Mouse (Mus musculus) lung, embryonic 15.5 days (tissue): ENCODE data around the gene Sugp2. TPM values are rescaled to one million over a fixed set of nuclear protein-coding genes. Genes with fewer than 3 reads are reported as not detected.
A peak's percentile ranks its signal among the peaks of the same experiment; 100 is the strongest.

Experiments used
- ATAC-seq: fragments of 200-750 bp; cut with Nextera tagmentation; 2 replicates; pipeline ENCODE4 v1.8.0; 2017; ENCODE audit warnings: moderate number of reproducible peaks, borderline replicate concordance; ENCODE audit not compliant: low FRiP score, low TSS enrichment; ENCODE audit errors: extremely low read depth
- H3K27ac ChIP-seq: fragments of 300-500 bp; sonication (generic); 2 replicates; pipeline ENCODE4 v1.5.1; 2015; ENCODE audit warnings: moderate library complexity, mild to moderate bottlenecking, inconsistent platforms
- H3K27me3 ChIP-seq: fragments of 300-500 bp; sonication (generic); 2 replicates; pipeline ENCODE4 v1.6.1; 2015; ENCODE audit warnings: inconsistent platforms
- H3K36me3 ChIP-seq: fragments of 300-500 bp; sonication (generic); 2 replicates; pipeline ENCODE4 v1.6.1; 2015; ENCODE audit warnings: inconsistent platforms
- H3K4me1 ChIP-seq: fragments of 300-500 bp; sonication (generic); 2 replicates; pipeline ENCODE4 v1.6.1; 2015; ENCODE audit warnings: inconsistent platforms
- H3K4me2 ChIP-seq: fragments of 300-500 bp; sonication (generic); 2 replicates; pipeline ENCODE4 v1.6.1; 2015; ENCODE audit warnings: inconsistent platforms, mild to moderate bottlenecking, moderate library complexity
- H3K4me3 ChIP-seq: fragments of 300-500 bp; sonication (generic); 2 replicates; pipeline ENCODE4 v1.5.1; 2015; ENCODE audit warnings: mild to moderate bottlenecking, inconsistent platforms
- H3K9ac ChIP-seq: fragments of 300-500 bp; sonication (generic); 2 replicates; pipeline ENCODE4 v1.6.1; 2015; ENCODE audit warnings: inconsistent platforms
- H3K9me3 ChIP-seq: fragments of 300-500 bp; sonication (generic); 2 replicates; pipeline ENCODE4 v1.6.1; 2016; ENCODE audit warnings: inconsistent platforms
- WGBS: fragments of 180-500 bp; shearing (Covaris S2); methylation state at CpG from one replicate; pipeline ENCODE4 v1.1.7; 2015; 5-methylcytosine and 5-hydroxymethylcytosine counted together
- polyA plus RNA-seq: library from polyadenylated mRNA; unstranded; fragments of >200 nt; fragmentation: Nextera tagmentation; extraction: Ambion mirVana; gene quantifications from 2 replicates; pipeline ENCODE4 v1.2.1, GENCODE M21; 2015

Gene Sugp2
- polyA plus RNA-seq, 1 experiment from 2014 or later, result 26.7 TPM

GRCm38 (mm10) chr8:70223341-70223740 lies 10.7 kb upstream of the Sugp2 start:
- Histone ChIP-seq H3K9me3 (no peaks in the 10 kb centered on the region), H3K27ac (no peak overlapping the region), H3K9ac (no peak overlapping the region), H3K4me2 (no peak overlapping the region), H3K4me3 (no peak overlapping the region), H3K36me3 (peaks cover 13% of the 10 kb centered on the region; the same call in 1 of the 2 replicates), H3K4me1 (no peaks in the 10 kb centered on the region), H3K27me3 (no peaks in the 10 kb centered on the region)
- 40% methylated on average over 6 of the region's 6 CpGs for WGBS
- 0 out of 2 replicates have a peak, but pooled peaks have one; percentile 21 for ATAC-seq

GRCm38 (mm10) chr8:70227997-70228396 lies 6.0 kb upstream of the Sugp2 start:
- H3K4me1 ChIP-seq, result no peaks in the 10 kb centered on the region; the same call in 1 of the 2 replicates
- no peaks in the 10 kb centered on the region for H3K9me3 ChIP-seq
- H3K27me3 ChIP-seq, result no peaks in the 10 kb centered on the region
- ATAC-seq, result no peak
- WGBS, result 73% methylated on average over 4 of the region's 4 CpGs
- H3K36me3 ChIP-seq, result peaks cover 23% of the 10 kb centered on the region; the same call in 1 of the 2 replicates
- H3K9ac ChIP-seq, result no peak overlapping the region
- H3K27ac ChIP-seq, result no peak overlapping the region
- H3K4me3 ChIP-seq, result no peak overlapping the region
- H3K4me2 ChIP-seq, result no peak overlapping the region

GRCm38 (mm10) chr8:70230837-70231236 lies 3.2 kb upstream of the Sugp2 start:
- no peak overlapping the region for H3K9ac ChIP-seq
- H3K27me3 ChIP-seq, result no peaks in the 10 kb centered on the region
- ATAC-seq, result no peak
- H3K9me3 ChIP-seq, result no peaks in the 10 kb centered on the region
- no peak overlapping the region for H3K4me2 ChIP-seq
- H3K4me3 ChIP-seq, result no peak overlapping the region
- H3K36me3 ChIP-seq, result peaks cover 9% of the 10 kb centered on the region; the same call in 1 of the 2 replicates
- 89% methylated on average over 9 of the region's 9 CpGs for WGBS
- peaks cover 17% of the 10 kb centered on the region for H3K4me1 ChIP-seq
- no peak overlapping the region for H3K27ac ChIP-seq

- H3K27ac ChIP-seq, result no peak overlapping the region
- 5% methylated on average over 13 of the region's 13 CpGs for WGBS
- H3K36me3 ChIP-seq, result peaks cover 31% of the 10 kb centered on the region
- peak overlapping the region; percentile 57 for H3K9ac ChIP-seq
- ATAC-seq, result peak; percentile 10; the same call in 1 of the 2 replicates
- peak overlapping the region; percentile 92 for H3K4me2 ChIP-seq
- H3K4me1 ChIP-seq, result peaks cover 22% of the 10 kb centered on the region
- no peaks in the 10 kb centered on the region for H3K9me3 ChIP-seq
- peak overlapping the region; percentile 87 for H3K4me3 ChIP-seq
- no peaks in the 10 kb centered on the region for H3K27me3 ChIP-seq
Measured at GRCm38 (mm10) chr8:70233606-70234005, 420 bp upstream of the Sugp2 start.

- Histone ChIP-seq H3K4me3 (peak overlapping the region; percentile 87), H3K27me3 (no peaks in the 10 kb centered on the region), H3K9ac (peak overlapping the region; percentile 57), H3K9me3 (no peaks in the 10 kb centered on the region), H3K4me1 (peaks cover 22% of the 10 kb centered on the region), H3K36me3 (peaks cover 29% of the 10 kb centered on the region), H3K4me2 (peak overlapping the region; percentile 92), H3K27ac (peak overlapping the region; percentile 84)
- no peak for ATAC-seq
- 0% methylated on average over 15 of the region's 15 CpGs for WGBS
Measured at GRCm38 (mm10) chr8:70234781-70235128, 729 bp downstream of the Sugp2 start.

GRCm38 (mm10) chr8:70237842-70238241 lies 3.8 kb downstream of the Sugp2 start:
- H3K4me2 ChIP-seq, result no peak overlapping the region
- peaks cover 58% of the 10 kb centered on the region for H3K36me3 ChIP-seq
- H3K27me3 ChIP-seq, result no peaks in the 10 kb centered on the region
- H3K4me1 ChIP-seq, result peaks cover 22% of the 10 kb centered on the region
- no peak overlapping the region for H3K27ac ChIP-seq
- 85% methylated on average over 2 of the region's 2 CpGs for WGBS
- no peak overlapping the region for H3K4me3 ChIP-seq
- ATAC-seq, result no peak
- no peaks in the 10 kb centered on the region for H3K9me3 ChIP-seq
- no peak overlapping the region for H3K9ac ChIP-seq

GRCm38 (mm10) chr8:70240642-70241041 lies 6.6 kb downstream of the Sugp2 start:
- no peak overlapping the region for H3K27ac ChIP-seq
- peaks cover 80% of the 10 kb centered on the region for H3K36me3 ChIP-seq
- H3K4me2 ChIP-seq, result no peak overlapping the region
- 83% methylated on average over 5 of the region's 5 CpGs for WGBS
- no peak for ATAC-seq
- H3K9ac ChIP-seq, result no peak overlapping the region
- no peak overlapping the region for H3K4me3 ChIP-seq
- H3K4me1 ChIP-seq, result peaks cover 7% of the 10 kb centered on the region
- H3K27me3 ChIP-seq, result no peaks in the 10 kb centered on the region
- no peaks in the 10 kb centered on the region for H3K9me3 ChIP-seq

- 88% methylated on average over 6 of the region's 6 CpGs for WGBS
- Histone ChIP-seq H3K9ac (no peak overlapping the region), H3K4me2 (no peak overlapping the region), H3K4me3 (no peak overlapping the region), H3K36me3 (peaks cover 79% of the 10 kb centered on the region), H3K4me1 (no peaks in the 10 kb centered on the region), H3K9me3 (no peaks in the 10 kb centered on the region), H3K27me3 (no peaks in the 10 kb centered on the region), H3K27ac (no peak overlapping the region)
- ATAC-seq, result no peak
Measured at GRCm38 (mm10) chr8:70246622-70247021, 12.6 kb downstream of the Sugp2 start.

- H3K27me3 ChIP-seq, result no peaks in the 10 kb centered on the region
- no peak overlapping the region for H3K4me3 ChIP-seq
- no peak overlapping the region for H3K9ac ChIP-seq
- H3K4me2 ChIP-seq, result no peak overlapping the region
- H3K36me3 ChIP-seq, result peaks cover 80% of the 10 kb centered on the region
- no peak for ATAC-seq
- whole genome bisulfite sequencing, result 94% methylated on average over 3 of the region's 3 CpGs
- no peaks in the 10 kb centered on the region for H3K4me1 ChIP-seq
- no peaks in the 10 kb centered on the region for H3K9me3 ChIP-seq
- H3K27ac ChIP-seq, result no peak overlapping the region
Measured at GRCm38 (mm10) chr8:70247841-70248240, 13.8 kb downstream of the Sugp2 start.

GRCm38 (mm10) chr8:70254628-70255027 lies 20.6 kb downstream of the Sugp2 start:
- Histone ChIP-seq H3K4me1 (no peaks in the 10 kb centered on the region), H3K4me3 (no peak overlapping the region)
- WGBS, result 77% methylated on average over 1 of the region's 1 CpGs

GRCm38 (mm10) chr8:70257456-70257855 lies 23.4 kb downstream of the Sugp2 start:
- H3K9ac ChIP-seq, result no peak overlapping the region
- no peak; the same call in 1 of the 2 replicates for ATAC-seq
- H3K36me3 ChIP-seq, result peaks cover 93% of the 10 kb centered on the region
- H3K9me3 ChIP-seq, result no peaks in the 10 kb centered on the region
- WGBS, result 89% methylated on average over 3 of the region's 3 CpGs
- no peak overlapping the region for H3K4me2 ChIP-seq
- H3K27me3 ChIP-seq, result no peaks in the 10 kb centered on the region
- no peak overlapping the region for H3K27ac ChIP-seq
- H3K4me3 ChIP-seq, result no peak overlapping the region
- H3K4me1 ChIP-seq, result no peaks in the 10 kb centered on the region

More at GRCm38 (mm10) chr8:70254628-70255027, 20.6 kb downstream of the Sugp2 start:
- H3K27me3 ChIP-seq, result no peaks in the 10 kb centered on the region
- no peak overlapping the region for H3K9ac ChIP-seq
- ATAC-seq, result no peak
- H3K4me2 ChIP-seq, result no peak overlapping the region
- H3K9me3 ChIP-seq, result no peaks in the 10 kb centered on the region
- no peak overlapping the region for H3K27ac ChIP-seq
- H3K36me3 ChIP-seq, result peaks cover 94% of the 10 kb centered on the region

GRCm38 (mm10) chr8:70258600-70258999 lies 24.6 kb downstream of the Sugp2 start:
- no peak for ATAC-seq
- Histone ChIP-seq H3K4me1 (no peaks in the 10 kb centered on the region), H3K4me2 (no peak overlapping the region), H3K4me3 (no peak overlapping the region), H3K9me3 (no peaks in the 10 kb centered on the region), H3K27me3 (no peaks in the 10 kb centered on the region), H3K27ac (no peak overlapping the region), H3K9ac (no peak overlapping the region), H3K36me3 (peaks cover 93% of the 10 kb centered on the region)
- 65% methylated on average over 5 of the region's 5 CpGs for WGBS

- no peaks in the 10 kb centered on the region for H3K9me3 ChIP-seq
- H3K4me3 ChIP-seq, result no peak overlapping the region
- peak; percentile 29; the same call in 1 of the 2 replicates for ATAC-seq
- H3K27me3 ChIP-seq, result no peaks in the 10 kb centered on the region
- H3K9ac ChIP-seq, result no peak overlapping the region
- WGBS, result 69% methylated on average over 2 of the region's 2 CpGs
- H3K4me2 ChIP-seq, result no peak overlapping the region
- peaks cover 93% of the 10 kb centered on the region for H3K36me3 ChIP-seq
- H3K27ac ChIP-seq, result no peak overlapping the region
- H3K4me1 ChIP-seq, result no peaks in the 10 kb centered on the region
Measured at GRCm38 (mm10) chr8:70259043-70259442, 25.0 kb downstream of the Sugp2 start.
